Mouse (Mus musculus): ENCODE measurements around the gene Gm20918. TPM values are rescaled to one million over a fixed set of nuclear protein-coding genes. Genes with fewer than 3 reads are reported as not detected.
"Not testable (repeated sequence)": the region's sequence is repeated elsewhere in the genome, so short reads cannot be mapped to it uniquely, and the experiment has no call there.

The Gm20918 gene
- polyA plus RNA-seq (2016; fragmentation: Nextera tagmentation; extraction: Ambion mirVana): not detected in 2 replicates

DNA sequence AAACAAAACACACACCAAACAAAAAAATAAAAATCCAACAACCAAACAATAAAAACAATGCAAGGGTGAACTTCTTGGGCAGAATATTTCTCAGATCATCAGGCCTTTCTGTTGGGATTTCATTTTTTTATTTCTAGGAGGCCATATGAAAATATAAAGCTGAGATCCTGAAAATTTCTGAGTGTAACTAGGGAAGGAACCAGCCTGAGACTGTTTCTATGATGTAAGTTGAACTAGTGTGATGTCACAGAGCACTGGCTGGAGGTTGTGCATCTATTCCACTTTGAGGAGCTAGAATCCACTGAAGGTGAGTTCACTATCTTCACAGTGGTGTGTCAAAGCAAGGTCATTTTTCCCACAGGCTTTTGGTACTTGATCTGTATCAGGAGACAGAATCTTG lies at the start of gene Gm20918:
Gm20918 (plus strand) TSS at position 301 of the 400 bp plus-strand sequence.
- not testable (repeated sequence) for DNase-seq (ENCODE audit: extremely low spot score, low spot score); H3K4me1 ChIP-seq; H3K36me3 ChIP-seq (replicated peaks); H3K27me3 ChIP-seq (ENCODE audit: poor library complexity, severe bottlenecking); H3K4me3 ChIP-seq; H3K9me3 ChIP-seq; H3K27ac ChIP-seq

Other genes with a start within 250 kb of the Gm20918 start
- gene Gm21820, start 205.5 kb downstream of the Gm20918 start, polyA plus RNA-seq (2016; fragmentation: Nextera tagmentation; extraction: Ambion mirVana): not detected in 2 replicates

Measured in forebrain, embryonic 10.5 days (tissue).